Mouse (Mus musculus) natural killer cell, adult 2 months (primary cell): ENCODE data around the gene Nlrc5.
A peak's percentile ranks its signal among the peaks of the same experiment; 100 is the strongest.
"Not testable (repeated sequence)": the region's sequence is repeated elsewhere in the genome, so short reads cannot be mapped to it uniquely, and the experiment has no call there.

Source experiments
- DNase-seq, 2 experiments: peaks; one replicate each; pipeline ENCODE4 v3.0.0; 2022; ENCODE audit warnings: low spot score in 2 of 2

Nlrc5 gene

DNA sequence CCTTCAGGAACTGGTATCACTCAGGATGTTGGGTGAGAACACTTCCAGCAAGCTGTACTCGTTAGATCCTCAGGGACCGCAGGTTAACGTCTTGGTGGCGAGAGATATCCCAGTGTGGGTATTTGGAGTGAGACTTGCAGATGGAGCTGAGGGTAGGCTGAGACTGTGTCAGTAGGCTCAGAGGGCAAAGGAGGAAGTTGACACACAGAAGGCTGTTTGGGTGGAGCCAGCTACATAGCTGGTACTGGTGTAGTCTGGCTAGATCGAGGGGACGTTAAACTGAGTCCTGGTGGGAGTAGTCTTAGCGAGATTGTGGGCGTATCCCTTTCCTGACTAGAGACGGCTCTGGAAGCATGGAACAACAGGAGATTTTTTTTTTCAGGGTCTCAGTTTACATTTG, 16.1 kb upstream of the Nlrc5 start:
- no peak for DNase-seq

DNA sequence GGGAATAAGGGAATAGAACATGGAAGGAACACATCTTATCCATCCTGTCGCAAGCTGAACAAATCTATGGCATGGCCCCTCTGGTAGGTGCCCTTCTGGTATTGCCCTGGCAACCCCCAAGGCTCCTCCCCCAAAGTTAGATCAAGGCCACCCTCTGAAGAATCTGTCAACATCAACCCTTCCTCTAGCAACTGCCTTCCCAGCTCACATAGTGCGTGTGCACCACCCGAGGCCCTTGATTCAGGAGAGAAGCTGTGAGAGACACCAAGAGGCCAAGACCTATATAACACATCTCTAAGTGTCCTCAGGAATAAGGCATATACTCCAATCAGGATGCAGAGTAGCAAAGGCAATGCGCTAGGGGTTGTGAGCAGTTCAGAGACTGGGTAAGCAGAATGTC, 11.9 kb upstream of the Nlrc5 start:
- DNase-seq: no peak

DNA sequence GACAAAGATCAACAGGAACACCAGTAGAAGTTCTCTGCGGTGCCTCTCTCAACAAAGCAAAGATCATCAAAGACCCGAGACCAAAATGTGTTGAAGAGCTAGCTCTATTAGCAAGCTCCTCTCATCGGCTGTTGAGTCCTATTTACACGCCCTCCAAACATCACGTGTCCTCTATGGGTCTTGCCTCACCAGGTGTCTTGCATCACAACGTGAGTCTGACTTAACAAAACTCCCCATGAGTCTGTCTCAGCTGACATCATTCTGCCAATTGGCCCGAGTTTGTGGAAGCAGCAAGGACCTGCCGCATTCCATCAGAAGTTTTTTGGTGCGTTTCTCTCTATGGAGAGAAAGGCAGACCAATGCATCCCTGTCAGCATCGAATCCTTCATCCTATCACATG, 6.2 kb upstream of the Nlrc5 start:
- DNase-seq: no peak

DNA sequence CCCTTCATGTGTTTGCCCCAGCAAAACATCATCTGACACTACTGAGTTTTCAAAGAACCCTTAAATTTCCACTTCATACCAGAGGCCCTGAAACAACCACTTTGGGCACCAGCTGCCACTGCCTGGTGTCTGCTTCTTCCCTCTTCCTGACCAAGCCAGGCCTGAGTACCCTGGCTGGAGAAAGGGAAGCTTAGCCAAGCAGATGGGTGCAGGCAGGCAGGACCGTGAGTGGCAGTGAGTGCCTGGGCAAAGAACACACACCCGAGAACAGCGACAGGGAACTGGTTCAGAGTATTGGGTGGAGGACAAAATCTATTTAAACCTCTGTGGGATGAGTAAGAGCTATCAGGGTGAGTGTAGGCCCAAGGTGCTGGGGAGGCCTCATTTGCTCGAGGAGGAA, 5.7 kb upstream of the Nlrc5 start:
- no peak for DNase-seq

DNA sequence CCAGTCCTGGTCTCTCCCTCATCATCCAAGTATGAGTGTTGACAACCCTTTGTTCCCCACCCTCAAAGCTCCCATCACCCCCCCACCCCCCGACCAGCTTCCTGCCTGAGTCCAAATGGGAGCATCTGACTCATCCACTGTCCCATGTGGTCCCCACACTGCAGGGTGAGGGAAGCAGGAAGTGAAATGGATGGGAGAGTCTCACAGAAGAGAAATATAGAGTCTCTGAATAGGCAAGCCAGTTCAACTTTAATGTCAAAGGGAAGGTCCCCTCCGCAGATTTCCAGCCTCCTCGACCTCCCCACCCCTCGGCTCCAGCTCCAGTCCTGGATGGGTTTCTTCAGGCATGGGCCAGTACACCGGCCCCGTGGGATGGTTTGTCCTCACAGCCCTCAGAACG, 4.8 kb upstream of the Nlrc5 start:
- no peak for DNase-seq

DNA sequence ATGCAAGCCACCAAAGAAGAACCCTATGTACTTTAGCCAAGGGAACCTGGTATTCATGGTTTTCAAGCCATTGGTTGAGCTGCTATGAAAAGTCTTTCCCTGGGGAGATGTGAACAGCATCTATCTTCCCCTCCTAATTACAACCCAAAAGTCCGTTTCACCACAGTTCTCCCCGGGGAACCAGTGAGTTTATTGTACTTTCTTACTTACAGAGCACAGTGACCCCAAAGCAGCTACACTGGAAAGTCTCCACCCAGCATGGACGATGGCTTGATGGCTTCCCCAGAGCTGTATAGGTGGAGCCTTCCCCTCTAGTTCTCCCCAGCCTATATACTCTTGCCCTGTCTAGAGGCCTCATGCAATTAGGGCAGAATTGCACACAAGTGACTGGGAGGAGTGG, 1.9 kb upstream of the Nlrc5 start:
- no peak for DNase-seq

DNA sequence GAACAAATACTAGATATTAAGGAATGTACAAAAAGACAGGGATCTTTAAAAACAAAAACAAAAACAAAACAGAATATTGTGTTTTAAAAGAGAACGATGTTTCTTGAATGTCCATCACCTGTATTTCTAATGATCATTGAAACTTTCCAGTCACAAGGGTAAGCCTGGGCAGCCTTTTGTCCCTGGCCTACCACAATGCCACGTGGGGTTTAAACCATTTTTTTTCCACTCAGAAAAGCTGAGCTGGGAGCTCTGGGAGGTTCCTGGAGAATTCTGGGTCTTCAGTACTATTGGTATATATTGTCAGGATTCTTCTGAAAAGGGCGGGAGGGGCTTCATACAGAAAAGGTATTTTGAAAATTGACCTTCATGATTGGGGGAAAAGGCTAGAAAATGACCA, 802 bp downstream of the Nlrc5 start:
- no peak for DNase-seq

DNA sequence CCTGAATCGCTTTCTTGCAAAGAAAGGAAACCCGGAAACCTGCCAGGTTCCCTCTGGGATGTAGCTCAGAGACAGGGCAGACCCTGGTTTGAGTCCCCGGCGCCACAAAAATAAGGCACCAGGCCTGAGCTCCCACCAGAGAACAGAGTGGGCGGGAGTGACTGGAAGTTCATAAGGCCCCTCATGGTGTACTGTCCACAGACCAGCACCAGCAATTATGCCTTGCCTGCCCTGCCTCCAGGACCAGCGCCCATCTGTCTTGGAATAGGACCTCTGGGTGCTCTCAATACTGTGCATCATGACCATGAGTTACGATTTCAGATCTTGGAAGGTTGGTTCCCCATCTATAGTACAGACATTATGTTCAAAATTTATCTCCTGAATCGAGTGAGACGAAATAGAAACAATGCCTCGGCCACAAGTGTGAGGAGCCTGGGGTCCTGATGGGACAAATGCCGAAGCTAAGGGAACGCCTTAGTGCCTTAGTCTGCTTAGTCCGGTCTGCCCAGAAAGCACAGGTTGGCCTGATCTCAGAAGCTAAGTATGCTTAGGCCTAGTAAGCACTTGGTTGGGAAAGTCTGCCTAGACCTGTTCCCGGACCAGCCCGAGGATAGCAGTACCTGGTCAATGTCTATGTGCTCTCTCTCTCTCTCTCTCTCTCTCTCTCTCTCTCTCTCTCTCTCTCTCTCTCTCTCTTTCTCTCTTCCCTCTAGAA, 1.4 kb downstream of the Nlrc5 start:
- no peak for DNase-seq

DNA sequence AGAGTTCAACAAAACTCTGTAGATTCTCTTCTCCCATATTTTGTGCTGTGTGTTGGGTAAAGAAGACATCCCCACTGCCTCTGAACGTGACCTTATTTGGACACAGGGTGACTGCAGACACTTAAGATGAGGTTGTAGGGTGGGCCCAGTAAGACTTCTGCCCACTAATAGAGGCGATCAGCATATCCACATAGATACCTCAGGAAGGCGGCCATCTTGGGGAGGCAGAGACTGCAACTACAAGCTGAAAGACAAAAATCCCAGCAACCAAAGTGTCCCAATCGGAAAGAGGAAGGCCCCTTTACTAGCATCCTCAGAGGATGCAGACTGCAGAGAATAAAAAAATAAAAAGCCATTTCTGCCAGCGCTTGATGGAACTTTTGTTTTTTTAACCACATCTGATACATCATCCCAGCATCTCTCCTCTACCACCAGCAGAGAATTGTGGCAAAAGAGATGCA, 2.0 kb downstream of the Nlrc5 start:
- no peak for DNase-seq

DNA sequence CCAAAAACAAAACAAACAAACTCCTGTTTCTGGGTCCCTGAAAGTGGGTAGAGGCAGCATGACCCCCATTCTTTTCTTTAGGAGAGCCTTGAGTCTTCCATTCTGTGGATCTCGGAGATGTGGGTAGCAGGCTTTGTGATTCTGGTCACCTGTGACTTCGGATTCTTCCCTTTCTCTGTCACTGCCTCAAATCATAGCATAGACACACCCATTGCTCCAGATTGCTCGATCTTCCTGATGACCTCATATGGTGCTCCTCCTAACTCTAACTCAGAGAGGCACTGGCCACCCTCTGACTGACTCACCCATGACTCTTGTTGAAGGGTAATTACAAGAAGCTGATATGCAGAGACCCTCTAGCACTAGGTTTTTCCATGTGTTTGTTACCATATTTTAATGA, 2.7 kb downstream of the Nlrc5 start:
- no peak for DNase-seq

DNA sequence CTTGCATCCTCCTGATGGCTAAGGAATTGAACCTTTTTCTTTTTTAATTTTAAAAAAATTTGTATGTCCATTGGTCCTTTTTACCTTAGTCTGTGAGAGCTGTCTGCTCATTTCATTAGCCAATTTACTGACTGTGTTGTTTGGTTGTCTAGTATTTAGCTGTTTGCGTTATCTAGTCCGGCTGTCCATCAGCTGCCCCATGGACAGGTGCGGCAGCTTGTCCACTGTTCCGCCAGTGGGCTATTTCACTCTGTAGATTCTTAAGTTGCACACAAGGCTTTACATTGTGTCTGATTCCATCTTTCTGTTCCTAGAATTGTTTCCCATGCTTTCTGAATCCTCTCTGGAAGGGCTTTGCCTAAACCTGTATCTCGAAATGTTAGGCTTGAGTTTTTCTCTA, 4.5 kb downstream of the Nlrc5 start:
- DNase-seq: no peak

DNA sequence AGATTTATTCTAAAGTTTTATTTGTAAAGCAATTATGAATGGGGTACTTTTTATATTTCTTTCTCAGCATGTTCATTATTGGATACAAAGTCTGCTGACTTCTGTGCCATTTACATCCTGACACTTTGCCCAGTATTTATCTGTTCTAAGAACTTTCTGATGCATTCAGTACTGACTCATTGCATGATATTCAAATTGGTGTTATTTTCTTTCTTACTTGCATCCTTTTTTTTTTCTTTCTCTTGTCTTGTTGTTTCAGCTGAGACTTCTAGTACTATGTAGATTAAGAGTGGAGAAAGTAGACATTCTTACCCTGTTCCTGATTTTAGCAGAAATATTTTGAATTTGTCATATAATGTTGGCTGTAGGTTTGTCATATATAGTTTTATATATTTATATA, 5.5 kb downstream of the Nlrc5 start:
- DNase-seq: no peak

DNA sequence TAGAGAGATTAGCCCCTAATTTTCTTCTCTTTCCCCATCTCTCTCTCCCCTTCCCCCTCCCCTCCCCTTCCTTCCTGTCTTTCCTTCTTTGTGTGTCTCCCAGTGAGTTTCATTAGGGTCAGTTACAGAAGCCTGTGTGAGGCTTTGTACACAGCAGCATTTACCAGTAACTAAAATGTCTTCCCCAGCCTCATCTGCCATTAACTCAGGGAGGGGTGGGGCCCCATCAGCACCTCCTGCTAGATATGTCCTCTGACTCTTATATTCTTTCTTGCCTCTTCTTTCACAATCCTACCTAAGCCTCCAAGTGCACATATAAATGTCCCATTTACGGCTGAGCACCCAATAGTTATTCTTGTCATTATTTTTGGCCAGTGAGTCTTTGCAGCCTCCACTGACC, 6.2 kb downstream of the Nlrc5 start:
- no peak for DNase-seq

DNA sequence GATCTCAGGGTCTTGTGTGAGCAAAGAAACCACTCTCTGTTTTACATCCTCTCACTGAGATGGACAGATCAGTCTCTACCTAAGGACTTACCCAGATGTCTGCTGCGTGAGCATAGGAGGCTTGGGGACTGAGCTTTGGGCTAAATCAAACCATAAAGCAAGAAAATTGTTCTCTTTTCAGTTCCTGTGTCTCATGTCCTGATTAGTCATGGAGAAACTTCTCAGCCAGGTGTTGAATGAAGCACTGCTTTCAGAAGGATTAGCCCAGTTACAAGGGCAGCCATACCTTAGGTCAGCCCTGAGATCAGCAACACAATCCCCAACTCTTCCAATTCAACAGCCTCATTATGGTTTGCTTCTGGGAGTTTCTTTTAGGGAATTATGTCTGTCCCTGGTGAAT, 7.5 kb downstream of the Nlrc5 start:
- DNase-seq: no peak

DNA sequence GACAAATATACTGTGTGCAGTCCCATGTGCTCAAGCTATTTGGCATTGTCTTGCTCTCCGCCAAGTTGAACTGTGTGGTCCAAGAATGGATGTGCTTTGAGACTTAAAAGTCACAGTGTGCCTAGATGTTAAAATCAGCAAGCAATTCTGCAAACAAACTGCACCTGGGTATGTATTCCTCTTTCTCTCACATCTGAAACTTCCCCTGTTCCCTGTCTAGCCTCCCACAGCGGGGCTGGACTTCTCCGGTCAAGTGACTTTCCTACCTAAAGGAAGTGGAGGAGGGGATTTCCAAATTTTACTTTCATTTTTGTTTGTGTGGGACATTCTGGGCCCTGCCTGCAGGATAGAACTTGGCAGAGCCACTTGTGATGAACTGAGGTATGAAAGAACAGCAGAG, 9.0 kb downstream of the Nlrc5 start:
- DNase-seq: no peak

DNA sequence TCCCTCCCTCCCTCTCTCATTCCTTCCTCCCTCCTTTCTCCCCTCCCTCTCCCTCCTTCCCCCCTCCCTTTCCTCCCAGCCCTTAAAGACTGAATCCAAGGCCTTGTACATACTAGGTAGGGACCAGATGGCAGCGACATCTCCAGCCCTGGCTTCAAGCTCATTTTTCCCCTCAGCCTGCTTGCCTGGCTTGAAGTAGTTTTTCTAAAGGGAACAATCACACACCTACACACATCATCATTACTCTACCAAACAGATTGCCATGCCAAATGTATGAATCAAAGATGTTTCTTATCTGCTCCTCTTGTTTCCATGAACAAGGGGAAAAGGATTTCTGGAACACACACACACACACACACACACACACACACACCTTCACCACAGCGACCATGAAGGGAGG, 10.3 kb downstream of the Nlrc5 start:
- no peak for DNase-seq

DNA sequence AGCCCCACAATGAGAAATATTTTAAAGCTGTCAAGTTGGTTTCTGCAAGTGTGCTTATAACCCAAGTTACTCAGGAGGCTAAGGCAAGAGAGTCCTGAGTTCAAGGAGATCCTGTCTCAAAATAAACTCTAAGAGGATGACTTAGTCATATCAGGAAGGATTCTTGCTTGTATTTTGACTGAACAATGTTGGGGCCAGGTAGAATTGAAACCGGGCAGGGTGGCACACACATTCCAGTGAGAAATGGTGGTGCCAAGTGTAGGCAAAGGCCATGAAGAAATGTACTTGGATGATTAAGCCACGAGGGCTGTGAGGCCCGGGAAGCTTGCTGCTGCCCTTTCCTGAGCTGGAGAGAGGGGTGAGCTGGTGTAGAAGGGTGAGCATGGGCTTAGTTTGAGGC, 13.0 kb downstream of the Nlrc5 start:
- no peak for DNase-seq

DNA sequence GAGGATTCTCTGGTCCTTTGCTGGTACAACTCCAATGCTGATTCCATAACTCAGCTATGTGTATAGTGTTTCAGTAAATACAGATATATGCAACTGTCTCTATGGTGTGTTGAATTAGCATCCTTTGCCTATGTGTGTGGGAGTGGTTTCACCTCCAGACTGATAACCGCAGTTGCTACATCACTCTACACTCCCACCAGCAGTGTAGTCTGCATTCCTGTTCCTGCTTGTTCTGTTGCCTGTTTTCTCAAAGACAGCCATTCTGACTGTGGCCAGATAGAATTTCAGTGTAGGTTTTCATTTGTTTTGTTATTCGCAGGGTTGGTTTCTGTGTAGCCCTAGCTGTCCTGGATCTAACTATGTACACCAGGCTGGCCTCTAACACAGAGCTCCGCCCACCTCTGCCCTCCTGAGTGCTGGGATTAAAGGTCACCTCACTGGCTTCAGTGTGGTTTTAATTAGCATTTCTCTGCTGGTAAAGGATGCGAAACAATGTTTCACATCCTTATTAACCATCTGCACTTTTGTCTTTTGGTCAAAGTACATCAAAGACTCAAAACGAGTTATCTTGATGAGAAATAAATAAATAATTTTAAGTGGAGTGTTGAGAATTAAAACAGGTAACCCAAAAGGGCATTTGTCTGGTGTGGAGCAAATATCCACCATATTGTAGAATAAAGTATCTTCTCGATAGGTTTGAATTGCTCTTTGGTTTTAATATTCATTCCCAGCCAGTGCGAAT, 13.6 kb downstream of the Nlrc5 start:
- DNase-seq: no peak

DNA sequence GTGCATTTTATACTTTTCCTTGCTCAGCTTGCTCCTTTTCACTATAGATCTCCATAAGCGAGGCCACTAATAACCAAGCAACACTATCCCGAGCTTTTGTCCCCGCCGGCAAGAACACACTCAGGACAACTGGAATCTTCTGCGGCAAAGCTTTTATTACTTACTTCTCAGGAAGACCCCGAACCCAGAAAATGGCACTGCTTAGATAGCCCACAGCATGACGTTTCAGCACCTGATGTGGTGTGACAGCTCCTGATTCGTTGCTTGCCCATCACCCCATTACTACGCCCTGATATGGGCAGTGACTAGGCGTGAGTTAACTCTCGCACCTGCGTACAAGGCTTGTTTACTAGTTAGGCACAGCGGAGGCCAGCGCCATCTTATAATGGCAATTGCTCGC, 18.8 kb downstream of the Nlrc5 start:
- not testable (repeated sequence) for DNase-seq

DNA sequence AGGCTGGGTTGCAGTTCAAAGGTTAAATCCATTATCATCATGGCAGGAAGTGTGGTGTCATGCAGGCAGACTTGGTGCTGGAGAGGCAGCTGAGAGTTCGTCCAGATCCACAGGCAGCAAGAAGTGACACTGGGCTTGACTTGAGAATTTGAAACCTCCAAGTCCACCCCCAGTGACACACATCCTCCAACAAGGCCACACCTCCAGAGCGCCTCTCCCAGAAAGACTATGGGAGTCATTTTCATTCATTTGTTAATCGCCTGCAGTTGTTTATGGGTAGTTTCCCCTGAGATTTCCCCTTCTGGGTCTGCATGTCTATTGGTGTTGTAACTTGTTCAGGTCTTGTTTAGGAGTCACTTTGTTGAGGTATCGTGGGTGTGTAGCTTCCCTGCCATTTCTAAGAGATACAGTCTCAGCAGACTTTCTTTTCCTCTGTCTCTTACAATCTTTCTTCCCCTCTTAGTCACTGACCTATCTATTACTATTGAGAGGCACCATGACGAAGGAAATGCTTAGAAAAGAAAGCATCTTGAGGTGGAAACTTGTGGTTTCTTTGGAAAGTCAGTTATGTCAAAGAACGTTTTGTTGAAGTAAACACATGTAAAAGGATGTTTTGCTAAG, 19.8 kb downstream of the Nlrc5 start:
- DNase-seq: peak; percentile 22 to 23

DNA sequence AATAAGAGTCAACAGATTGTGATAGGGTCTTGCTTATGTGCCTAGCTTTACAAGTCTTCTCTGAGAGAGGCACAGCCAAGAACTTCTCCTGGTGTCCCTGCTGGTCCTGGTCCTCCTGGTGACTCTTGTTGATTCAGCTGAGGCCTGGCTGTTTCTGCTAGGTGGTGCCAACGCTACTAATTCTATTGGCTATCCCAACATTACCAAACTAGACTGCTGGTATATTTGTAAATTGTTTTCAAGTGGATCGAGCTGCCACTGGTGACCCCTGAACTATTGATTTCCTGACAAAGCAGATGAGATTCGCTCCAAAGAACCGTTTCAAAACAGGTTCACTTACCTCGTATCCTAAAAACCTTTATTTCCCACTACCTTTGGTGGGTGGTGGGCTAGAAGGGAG, 20.7 kb downstream of the Nlrc5 start:
- DNase-seq: no peak

DNA sequence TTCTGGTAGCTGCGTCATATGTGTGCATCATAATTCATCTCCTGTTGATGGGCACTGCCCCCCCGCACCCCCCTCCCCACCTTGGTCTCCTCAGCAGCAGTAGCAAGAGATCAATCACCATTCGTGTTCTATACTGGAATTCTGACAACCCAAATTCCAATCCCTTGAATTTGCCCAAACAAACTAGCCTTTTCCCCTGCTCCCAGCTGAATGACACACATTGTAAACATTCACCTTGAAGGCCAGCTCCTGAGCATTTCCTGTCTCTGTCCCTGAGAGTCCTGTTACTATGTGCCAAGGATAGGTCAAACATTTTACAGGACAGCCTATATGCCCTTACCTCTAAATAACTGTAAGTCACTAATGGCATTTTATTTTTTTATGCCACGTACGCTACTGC, 21.9 kb downstream of the Nlrc5 start:
- no peak for DNase-seq

DNA sequence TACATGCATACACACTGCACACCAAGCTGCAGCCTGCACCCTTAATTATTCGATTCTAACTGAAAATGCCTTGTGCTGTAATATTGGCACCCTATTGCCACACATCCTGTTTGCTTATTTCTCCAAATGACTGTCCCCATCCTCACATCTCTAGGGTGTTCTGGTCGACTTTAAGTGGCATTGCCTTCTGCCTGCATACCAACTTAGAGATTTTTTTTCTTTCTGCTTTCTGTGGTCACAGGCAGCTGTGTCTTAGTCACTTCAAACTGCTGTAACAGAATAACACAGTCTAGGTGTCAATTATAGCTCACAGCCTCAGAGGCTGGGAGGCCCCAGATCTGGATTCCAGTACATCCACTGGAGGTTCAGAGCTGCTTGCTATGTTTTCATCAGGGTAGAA, 24.4 kb downstream of the Nlrc5 start:
- peak in 1 of 2 experiments; percentile 34 for DNase-seq
